Mouse (Mus musculus) megakaryocyte, embryonic 14.5 days (primary cell): ENCODE measurements around the gene Gm20388. TPM values are rescaled to one million over a fixed set of nuclear protein-coding genes. Genes with fewer than 3 reads are reported as not detected.

Experiments used
- H3K27me3 ChIP-seq: replicated peaks from 2 replicates; pipeline ENCODE3; 2012; ENCODE audit warnings: inconsistent platforms
- H3K36me3 ChIP-seq: replicated peaks from 2 replicates; pipeline ENCODE3; 2012; ENCODE audit warnings: low read length, inconsistent platforms, mixed read lengths
- H3K4me1 ChIP-seq: 2 replicates; pipeline ENCODE4 v1.6.1; 2012; ENCODE audit warnings: inconsistent platforms
- H3K4me3 ChIP-seq: replicated peaks from 2 replicates; pipeline ENCODE3; 2012; ENCODE audit warnings: moderate library complexity, mild to moderate bottlenecking, inconsistent platforms
- H3K9me3 ChIP-seq: 2 replicates; pipeline ENCODE4 v1.6.1; 2012; ENCODE audit warnings: inconsistent platforms
- FLI1 ChIP-seq: IDR thresholded peaks from 2 replicates; pipeline ENCODE4 v1.6.1; 2012; ENCODE audit warnings: low read length, inconsistent platforms, mixed read lengths
- GATA1 ChIP-seq: IDR thresholded peaks from 3 replicates; pipeline ENCODE4 v1.6.1; 2012; ENCODE audit warnings: mixed read lengths, low read length, inconsistent platforms, borderline replicate concordance
- polyA plus RNA-seq: library from polyadenylated mRNA; stranded (reverse); fragments of >175 nt; gene quantifications from 2 replicates; pipeline ENCODE4 v1.2.3, GENCODE M21; 2012; ENCODE audit warnings: low replicate concordance; ENCODE audit not compliant: insufficient read depth

The Gm20388 gene
- polyA plus RNA-seq, 1 experiment, result 111 TPM

- Histone ChIP-seq H3K36me3 (no peaks in the 10 kb centered on the region), H3K9me3 (peaks cover 10% of the 10 kb centered on the region), H3K4me1 (peaks cover 47% of the 10 kb centered on the region), H3K27me3 (peaks cover 29% of the 10 kb centered on the region), H3K4me3 (no peak overlapping the region)
- TF ChIP-seq FLI1, result no peak
- no peak for TF ChIP-seq GATA1
These were observed 4173.0 kb downstream of the Gm20388 start for GRCm38 (mm10) chr8:124083611-124084010.

GRCm38 (mm10) chr8:124085668-124086067 lies 4175.0 kb downstream of the Gm20388 start:
- H3K4me1 ChIP-seq, result peaks cover 37% of the 10 kb centered on the region
- no peaks in the 10 kb centered on the region for H3K36me3 ChIP-seq
- peaks cover 29% of the 10 kb centered on the region for H3K27me3 ChIP-seq
- TF ChIP-seq GATA1 (no peak), FLI1 (no peak)
- peaks cover 13% of the 10 kb centered on the region for H3K9me3 ChIP-seq
- H3K4me3 ChIP-seq, result no peak overlapping the region

GRCm38 (mm10) chr8:124088092-124088613 lies 4177.5 kb downstream of the Gm20388 start:
- no peak for TF ChIP-seq FLI1
- no peak for TF ChIP-seq GATA1
- Histone ChIP-seq H3K4me3 (no peak overlapping the region), H3K4me1 (peaks cover 23% of the 10 kb centered on the region), H3K9me3 (peaks cover 13% of the 10 kb centered on the region), H3K27me3 (peaks cover 22% of the 10 kb centered on the region), H3K36me3 (no peaks in the 10 kb centered on the region)

GRCm38 (mm10) chr8:124089016-124089415 lies 4178.4 kb downstream of the Gm20388 start:
- H3K36me3 ChIP-seq, result no peaks in the 10 kb centered on the region
- H3K27me3 ChIP-seq, result peaks cover 20% of the 10 kb centered on the region
- peaks cover 19% of the 10 kb centered on the region for H3K4me1 ChIP-seq
- peaks cover 16% of the 10 kb centered on the region for H3K9me3 ChIP-seq
- H3K4me3 ChIP-seq, result no peak overlapping the region
- TF ChIP-seq GATA1 (no peak), FLI1 (no peak)

- peaks cover 18% of the 10 kb centered on the region for H3K4me1 ChIP-seq
- no peak overlapping the region for H3K4me3 ChIP-seq
- H3K36me3 ChIP-seq, result no peaks in the 10 kb centered on the region
- no peak for TF ChIP-seq GATA1
- TF ChIP-seq FLI1, result no peak
- peaks cover 19% of the 10 kb centered on the region for H3K9me3 ChIP-seq
- peaks cover 24% of the 10 kb centered on the region for H3K27me3 ChIP-seq
These were observed 4179.8 kb downstream of the Gm20388 start for GRCm38 (mm10) chr8:124090473-124090872.

- no peak for TF ChIP-seq FLI1
- TF ChIP-seq GATA1, result no peak
- no peak overlapping the region for H3K4me3 ChIP-seq
- peaks cover 30% of the 10 kb centered on the region for H3K9me3 ChIP-seq
- peaks cover 16% of the 10 kb centered on the region for H3K4me1 ChIP-seq
- no peaks in the 10 kb centered on the region for H3K36me3 ChIP-seq
- H3K27me3 ChIP-seq, result peaks cover 53% of the 10 kb centered on the region
These were observed 4188.4 kb downstream of the Gm20388 start for GRCm38 (mm10) chr8:124098953-124099622.

- TF ChIP-seq GATA1 (no peak), FLI1 (no peak)
These were observed 4189.0 kb downstream of the Gm20388 start for GRCm38 (mm10) chr8:124099623-124099965.

GRCm38 (mm10) chr8:124105869-124106268 lies 4195.2 kb downstream of the Gm20388 start:
- peaks cover 54% of the 10 kb centered on the region for H3K27me3 ChIP-seq
- peaks cover 4% of the 10 kb centered on the region for H3K9me3 ChIP-seq
- H3K36me3 ChIP-seq, result no peaks in the 10 kb centered on the region
- H3K4me1 ChIP-seq, result peaks cover 9% of the 10 kb centered on the region; the same call in 1 of the 2 replicates
- no peak overlapping the region for H3K4me3 ChIP-seq
- TF ChIP-seq GATA1 (no peak), FLI1 (no peak)

More at GRCm38 (mm10) chr8:124099623-124099965, 4189.0 kb downstream of the Gm20388 start:
- no peaks in the 10 kb centered on the region for H3K36me3 ChIP-seq
- no peak overlapping the region for H3K4me3 ChIP-seq
- H3K27me3 ChIP-seq, result peaks cover 58% of the 10 kb centered on the region
- H3K9me3 ChIP-seq, result peaks cover 30% of the 10 kb centered on the region
- peaks cover 16% of the 10 kb centered on the region for H3K4me1 ChIP-seq

- no peak for TF ChIP-seq FLI1
- no peak for TF ChIP-seq GATA1
- Histone ChIP-seq H3K4me1 (peaks cover 9% of the 10 kb centered on the region; the same call in 1 of the 2 replicates), H3K36me3 (no peaks in the 10 kb centered on the region), H3K27me3 (peaks cover 47% of the 10 kb centered on the region), H3K4me3 (no peak overlapping the region), H3K9me3 (peaks cover 4% of the 10 kb centered on the region)
These were observed 4195.9 kb downstream of the Gm20388 start for GRCm38 (mm10) chr8:124106328-124107195.

- Histone ChIP-seq H3K4me3 (no peak overlapping the region), H3K36me3 (no peaks in the 10 kb centered on the region), H3K9me3 (peaks cover 49% of the 10 kb centered on the region), H3K4me1 (peaks cover 9% of the 10 kb centered on the region), H3K27me3 (peaks cover 36% of the 10 kb centered on the region)
- TF ChIP-seq GATA1 (no peak), FLI1 (no peak)
These were observed 4202.5 kb downstream of the Gm20388 start for GRCm38 (mm10) chr8:124113108-124113507.

- no peak for TF ChIP-seq GATA1
- TF ChIP-seq FLI1, result no peak
- H3K9me3 ChIP-seq, result peaks cover 19% of the 10 kb centered on the region
- peaks cover 8% of the 10 kb centered on the region for H3K27me3 ChIP-seq
- H3K36me3 ChIP-seq, result no peaks in the 10 kb centered on the region
- H3K4me1 ChIP-seq, result no peaks in the 10 kb centered on the region
- H3K4me3 ChIP-seq, result no peak overlapping the region
These were observed 4214.6 kb downstream of the Gm20388 start for GRCm38 (mm10) chr8:124125241-124125640.
